ENCODE assay signal across 9 mouse cellular contexts in the genomic region with DNA sequence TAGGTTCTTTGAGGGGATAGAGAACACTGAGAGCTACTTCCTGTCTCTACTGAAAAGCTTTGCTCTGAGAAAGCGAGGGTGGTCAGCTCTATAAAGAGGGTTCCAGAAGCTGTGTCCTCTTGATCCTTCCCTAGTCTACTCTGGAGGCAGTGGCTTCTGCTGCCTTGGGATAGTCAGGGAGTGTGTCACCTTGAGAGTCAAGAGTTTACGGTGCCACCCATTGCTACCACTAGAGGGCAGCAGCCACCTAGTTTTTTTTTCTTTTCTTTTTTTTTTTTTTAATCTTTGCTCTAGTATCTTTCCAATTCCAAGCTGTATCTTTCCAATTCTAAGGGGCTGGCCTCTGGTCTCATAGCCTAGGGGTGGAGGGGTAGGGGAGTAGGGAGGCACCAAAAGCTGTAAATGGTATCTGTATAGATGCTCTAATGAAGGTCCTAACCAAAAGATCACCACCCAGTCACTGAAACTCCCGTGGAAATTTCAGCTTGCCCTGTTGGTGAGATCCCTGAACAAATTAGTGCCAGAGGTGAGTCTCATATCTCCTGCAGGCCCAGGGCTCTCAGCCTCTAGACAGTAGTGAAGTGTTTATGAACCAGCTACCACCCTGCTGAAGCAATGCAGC. TPM values are rescaled to one million over a fixed set of nuclear protein-coding genes. Genes with fewer than 3 reads are reported as not detected.
DNase-seq lines count a peak whose midpoint lies in the region; ATAC-seq and TF ChIP-seq lines count a peak whose summit lies in the region.
"Had no signal": no experiment of that assay in that cellular context is flagged by ENCODE, and none has a peak within 500 bp of the region (broad histone marks: within the 10 kb centered on the region; RNA-seq: fewer than 3 reads in every experiment).

No protein-coding gene starts in this region.

- H3K9ac ChIP-seq in kidney, embryonic 16.5 days (replicated peaks; ENCODE audit: low read length) = no peak overlapping the region
- H3K9ac ChIP-seq in ES-E14 (ENCODE audit: insufficient read depth, low read depth, low read length, poor library complexity, severe bottlenecking) = no peak overlapping the region
- H3K9ac ChIP-seq: neural tube, embryonic 12.5 days had no signal

- ATAC-seq in kidney, embryonic 16.5 days (ENCODE audit: low FRiP score, low TSS enrichment) = no peak
- ATAC-seq in activated CD4-positive, CD25-positive, alpha-beta regulatory T cell, adult 4 months = no peak

- in situ Hi-C loops in ES-E14 (cut with MboI; ENCODE audit: low sequenced_read_pairs in 2 of 2, unreplicated experiment in 2 of 2) = no loop called here

- H3K4me3 ChIP-seq in kidney, adult 2 months (ENCODE audit: insufficient read depth, low read depth, low read length) = no peak overlapping the region
- no peak overlapping the region for H3K4me3 ChIP-seq in kidney, embryonic 16.5 days (ENCODE audit: low read length)
- H3K4me3 ChIP-seq in ES-E14 (ENCODE audit: insufficient read depth in 1 of 2, low read depth in 1 of 2, low read length in 2 of 2, poor library complexity in 1 of 2, severe bottlenecking in 1 of 2) = no peak overlapping the region
- H3K4me3 ChIP-seq in myocyte = no peak overlapping the region
- H3K4me3 ChIP-seq: neural tube, embryonic 12.5 days had no signal

- 0 out of 2 replicates have a peak, but pooled peaks cover 4% of the 10 kb centered on the region for H3K4me1 ChIP-seq in kidney, adult 2 months (ENCODE audit: control insufficient read depth, insufficient read depth, low read length)
- peaks cover 29% of the 10 kb centered on the region for H3K4me1 ChIP-seq in kidney, embryonic 16.5 days (ENCODE audit: insufficient read depth, low read length)
- H3K4me1 ChIP-seq in ES-E14 (ENCODE audit: control insufficient read depth in 2 of 2, insufficient read depth in 2 of 2, low read length in 2 of 2, poor library complexity in 1 of 2) = peaks cover 3 to 13% of the 10 kb centered on the region in 2 experiments; a peak in 3 of 4 replicates

- intact Hi-C loops in left cerebral cortex, postnatal 25 days (cut with DNase I) = loop anchor here (1.0 to 10.0 kb wide), 4 partner anchors 26 to 300 kb away; a partner anchor contains a TSS

- no peaks in the 10 kb centered on the region for H3K9me3 ChIP-seq in kidney, embryonic 16.5 days (ENCODE audit: low read length)
- H3K9me3 ChIP-seq in ES-E14 (ENCODE audit: control insufficient read depth, insufficient read depth, low read depth, low read length) = no peaks in the 10 kb centered on the region
- H3K9me3 ChIP-seq: neural tube, embryonic 12.5 days had no signal

- H3K79me2 ChIP-seq in myocyte (ENCODE audit: control insufficient read depth, insufficient read depth) = no peaks in the 10 kb centered on the region

- no peak overlapping the region for H3ac ChIP-seq in myocyte (ENCODE audit: control insufficient read depth, insufficient read length)

- TF ChIP-seq CTCF in kidney, adult 2 months (conservative IDR thresholded peaks at IDR 0.05; ENCODE audit: insufficient read depth, insufficient read length, low read depth, low read length) = peak; percentile 72

- no peak for TF ChIP-seq POLR2A in kidney, adult 2 months (IDR thresholded peaks at IDR 0.05; ENCODE audit: low read depth, low read length)
- TF ChIP-seq POLR2A in myocyte (IDR thresholded peaks at IDR 0.05; ENCODE audit: insufficient read length, low read depth) = no peak

- WGBS in kidney, adult 2 months = 18% methylated on average over 3 of the region's 3 CpGs
- WGBS in kidney, embryonic 16.5 days = 20% methylated on average over 3 of the region's 3 CpGs

- no peaks in the 10 kb centered on the region for H3K27me3 ChIP-seq in kidney, adult 2 months (replicated peaks; ENCODE audit: control insufficient read depth, insufficient read depth, low read length)
- peaks cover 73% of the 10 kb centered on the region for H3K27me3 ChIP-seq in kidney, embryonic 16.5 days (ENCODE audit: insufficient read depth, low read length)
- no peaks in the 10 kb centered on the region for H3K27me3 ChIP-seq in myocyte (ENCODE audit: control insufficient read depth, insufficient read depth, insufficient read length)

- 0 out of 2 replicates have a peak overlapping the region, but pooled peaks have one; percentile 2 for H3K27ac ChIP-seq in kidney, adult 2 months (ENCODE audit: insufficient read depth, low read depth, low read length)
- H3K27ac ChIP-seq in kidney, embryonic 16.5 days (ENCODE audit: low read length) = no peak overlapping the region
- no peak overlapping the region for H3K27ac ChIP-seq in ES-E14 (ENCODE audit: insufficient read depth, low read depth, low read length, poor library complexity, severe bottlenecking)
- H3K27ac ChIP-seq: neural tube, embryonic 12.5 days had no signal

- DNase-seq in kidney, adult 2 months = peak; percentile 82
- DNase-seq in ES-E14 (ENCODE audit: low read depth, low spot score) = peak; percentile 65
- DNase-seq in c-Kit-negative CD71-positive TER-119-positive erythroid progenitor cells, embryonic 14.5 days (ENCODE audit: low read depth, low spot score) = peak; percentile 73
- DNase-seq in gastrocnemius, adult 8-10 months (ENCODE audit: low spot score in 2 of 2) = peak; percentile 44 to 50
- DNase-seq in left cerebral cortex, postnatal 25 days (ENCODE audit: low spot score in 2 of 2) = peak; percentile 55 to 77

- no peak overlapping the region for H3K4me2 ChIP-seq in kidney, embryonic 16.5 days (replicated peaks; ENCODE audit: low read depth, low read length)
- H3K4me2 ChIP-seq in myocyte (ENCODE audit: low read depth) = peak overlapping the region; percentile 48
- H3K4me2 ChIP-seq: neural tube, embryonic 12.5 days had no signal

- H3K36me3 ChIP-seq in kidney, adult 2 months (ENCODE audit: control insufficient read depth, insufficient read depth, low read length) = no peaks in the 10 kb centered on the region
- H3K36me3 ChIP-seq in kidney, embryonic 16.5 days (ENCODE audit: insufficient read depth, low read length) = no peaks in the 10 kb centered on the region
- H3K36me3 ChIP-seq in ES-E14 (ENCODE audit: control insufficient read depth, insufficient read depth, low read length, poor library complexity, severe bottlenecking) (no peaks in the 10 kb centered on the region), myocyte (ENCODE audit: control insufficient read depth, insufficient read depth) (no peaks in the 10 kb centered on the region)
- H3K36me3 ChIP-seq: neural tube, embryonic 12.5 days had no signal

TF ChIP-seq in ES-E14, 5 proteins besides CTCF, POLR2A, EP300 and RAD21:
- 0 out of 2 replicates have a peak, but pooled peaks have one; percentile 46 for TF ChIP-seq ZC3H11A (IDR thresholded peaks at IDR 0.05; ENCODE audit: borderline replicate concordance, low read depth, low read length)
- TF ChIP-seq HCFC1 (IDR thresholded peaks at IDR 0.05; ENCODE audit: borderline replicate concordance, insufficient read depth, low read length) = no peak
- TF ChIP-seq MAFK (IDR thresholded peaks at IDR 0.05; ENCODE audit: insufficient read depth, low read depth, low read length) = 0 out of 2 replicates have a peak, but pooled peaks have one; percentile 21
- peak; percentile 99 for TF ChIP-seq ZNF384 (IDR thresholded peaks at IDR 0.05; ENCODE audit: low read depth, low read length)
- TF ChIP-seq CHD2 (IDR thresholded peaks at IDR 0.05; ENCODE audit: low read depth, low read length) = no peak
TF ChIP-seq in ES-E14: peak in this region for 3.

TF ChIP-seq in myocyte, 11 proteins besides CTCF, POLR2A, EP300 and RAD21:
- TF ChIP-seq TCF3 (IDR thresholded peaks at IDR 0.05; ENCODE audit: insufficient read length, low read depth) = no peak
- no peak for TF ChIP-seq SRF (IDR thresholded peaks at IDR 0.05; ENCODE audit: control insufficient read depth, insufficient read length, low read depth)
- no peak for TF ChIP-seq REST (IDR thresholded peaks at IDR 0.05; ENCODE audit: insufficient read depth, insufficient read length)
- no peak for TF ChIP-seq MAX (IDR thresholded peaks at IDR 0.05; ENCODE audit: low read depth)
- no peak for TF ChIP-seq TCF12 (IDR thresholded peaks at IDR 0.05; ENCODE audit: insufficient read depth, poor library complexity, severe bottlenecking)
- no peak for TF ChIP-seq POLR2AphosphoS2 (IDR thresholded peaks at IDR 0.05; ENCODE audit: insufficient read length, low read depth)
- no peak for TF ChIP-seq USF1 (IDR thresholded peaks at IDR 0.05; ENCODE audit: low read depth)
- TF ChIP-seq MYOD1 (IDR thresholded peaks at IDR 0.05; ENCODE audit: control insufficient read depth in 1 of 3, insufficient read length in 2 of 3, low read depth in 2 of 3) = no peak
- TF ChIP-seq E2F4 (IDR thresholded peaks at IDR 0.05; ENCODE audit: insufficient read depth) = no peak
- TF ChIP-seq CEBPB (IDR thresholded peaks at IDR 0.05; ENCODE audit: insufficient read depth, poor library complexity, severe bottlenecking) = no peak
- no peak for TF ChIP-seq MYOG (IDR thresholded peaks at IDR 0.05; ENCODE audit: control insufficient read depth in 1 of 3, insufficient read depth in 1 of 3, insufficient read length in 2 of 3, low read depth in 2 of 3)

RNA-seq across cellular contexts. Expression of a gene that starts 3.3 kb away (rescaled TPM):
- polyA plus RNA-seq in kidney, adult 2 months (2012; rRNA removed) = 26.4 and 46.5 TPM in 2 replicates
- not detected in 2 replicates for polyA plus RNA-seq in kidney, embryonic 16.5 days (2015; fragmentation: Nextera tagmentation; extraction: Ambion mirVana)
- 1.8 and 2.6 TPM in 2 replicates for total RNA-seq in ES-E14 (2012; rRNA removed)
- total RNA-seq in gastrocnemius, adult 8-10 months (2022) = 100 to 1,000 TPM; 341 to 419 (median 369) TPM
- total RNA-seq in left cerebral cortex, postnatal 25 days (2021) = 10 to 100 TPM; 69.9 to 71.8 TPM
- polyA plus RNA-seq in myocyte (2012; fragmentation: generic; extraction: Trizol) = 165 TPM
- not detected for polyA plus RNA-seq in activated CD4-positive, CD25-positive, alpha-beta regulatory T cell, adult 4 months (2017; shearing (Covaris generic))
- polyA plus RNA-seq: neural tube, embryonic 12.5 days had no signal

RNA-seq across cellular contexts. Expression of a gene that starts 9.4 kb away (rescaled TPM):
- polyA plus RNA-seq in kidney, adult 2 months (2012; rRNA removed) = 8.0 and 10.3 TPM in 2 replicates
- 21.0 and 24.2 TPM in 2 replicates for polyA plus RNA-seq in kidney, embryonic 16.5 days (2015; fragmentation: Nextera tagmentation; extraction: Ambion mirVana)
- 9.0 and 9.2 TPM in 2 replicates for total RNA-seq in ES-E14 (2012; rRNA removed)
- 1 to 10 TPM; 2.3 to 4.0 (median 2.8) TPM for total RNA-seq in gastrocnemius, adult 8-10 months (2022)
- 1 to 10 TPM; 2.6 to 3.2 TPM for total RNA-seq in left cerebral cortex, postnatal 25 days (2021)
- 1.1 TPM for polyA plus RNA-seq in myocyte (2012; fragmentation: generic; extraction: Trizol)
- 10 to 100 TPM; 47.5 to 58.4 TPM for polyA plus RNA-seq in activated CD4-positive, CD25-positive, alpha-beta regulatory T cell, adult 4 months (2017; shearing (Covaris generic))

RNA-seq across cellular contexts. Expression of a gene that starts 14.7 kb away (rescaled TPM):
- 21.8 and 25.0 TPM in 2 replicates for polyA plus RNA-seq in kidney, adult 2 months (2012; rRNA removed)
- polyA plus RNA-seq in kidney, embryonic 16.5 days (2015; fragmentation: Nextera tagmentation; extraction: Ambion mirVana) = 11.7 and 14.1 TPM in 2 replicates
- total RNA-seq in ES-E14 (2012; rRNA removed) = 1.3 and 1.8 TPM in 2 replicates
- 1 to 10 TPM in 3 of 4 experiments, under 1 TPM in 1; 0.77 to 2.2 (median 1.5) TPM for total RNA-seq in gastrocnemius, adult 8-10 months (2022)
- 1 to 10 TPM; 6.4 to 6.5 TPM for total RNA-seq in left cerebral cortex, postnatal 25 days (2021)
- 1.5 TPM for polyA plus RNA-seq in myocyte (2012; fragmentation: generic; extraction: Trizol)
- 10 to 100 TPM; 58.8 to 59.2 TPM for polyA plus RNA-seq in activated CD4-positive, CD25-positive, alpha-beta regulatory T cell, adult 4 months (2017; shearing (Covaris generic))

Comparison
In these comparisons a context has a peak if more than half of its experiments do, and no peak if none do; other contexts are left out.
1. RNA of a gene that starts 3.3 kb away (polyA plus RNA-seq): 165 TPM in myocyte (single experiment) and 26.4 to 46.5 TPM in kidney, adult 2 months; not detected in kidney, embryonic 16.5 days and not detected in activated CD4-positive, CD25-positive, alpha-beta regulatory T cell, adult 4 months; every median in the first group is over 10 times any median in the second.
2. Peak in every context shown above with its lines, with median percentiles within 50 percentile points of each other: DNase-seq.